Comparison of ENCODE assay signal across 15 mouse cellular contexts in genomic region chr1:71921456-71921855, GRCm38 (mm10).
"Had no signal": no experiment of that assay in that cellular context is flagged by ENCODE, and none has a peak within 500 bp of the region (broad histone marks: within the 10 kb centered on the region; RNA-seq: fewer than 3 reads in every experiment).

No protein-coding gene starts in this region.

- H3K4me3 ChIP-seq: megakaryocyte, embryonic 14.5 days; midbrain, embryonic 13.5 days; midbrain, embryonic 15.5 days; neural tube, embryonic 12.5 days; stomach, embryonic 15.5 days had no signal

- H3K27me3 ChIP-seq: megakaryocyte, embryonic 14.5 days; midbrain, embryonic 13.5 days; midbrain, embryonic 15.5 days; neural tube, embryonic 12.5 days; stomach, embryonic 15.5 days had no signal

- H3K4me2 ChIP-seq: lung, embryonic 14.5 days; midbrain, embryonic 11.5 days; midbrain, embryonic 13.5 days; midbrain, embryonic 15.5 days; neural tube, embryonic 12.5 days; stomach, embryonic 15.5 days had no signal

- H3K9me3 ChIP-seq: midbrain, embryonic 13.5 days; midbrain, embryonic 15.5 days; neural tube, embryonic 12.5 days; stomach, embryonic 15.5 days had no signal

- ATAC-seq: midbrain, embryonic 13.5 days; midbrain, embryonic 15.5 days had no signal

- DNase-seq: lung, adult 18-20 months; lung, embryonic 14.5 days; lung, postnatal 10 days; lung, postnatal 4 days; right cerebral cortex, postnatal 14 days; thymus, adult 2 months; thymus, postnatal 25 days; thymus, postnatal 4 days had no signal

- H3K4me1 ChIP-seq: megakaryocyte, embryonic 14.5 days; midbrain, embryonic 13.5 days; midbrain, embryonic 15.5 days; neural tube, embryonic 12.5 days; stomach, embryonic 15.5 days had no signal

- H3K9ac ChIP-seq: lung, embryonic 14.5 days; midbrain, embryonic 13.5 days; midbrain, embryonic 15.5 days; neural tube, embryonic 12.5 days; stomach, embryonic 15.5 days had no signal

- H3K27ac ChIP-seq: midbrain, embryonic 13.5 days; midbrain, embryonic 15.5 days; neural tube, embryonic 12.5 days; stomach, embryonic 15.5 days; stomach, postnatal 0 days had no signal

- H3K36me3 ChIP-seq: midbrain, embryonic 13.5 days; midbrain, embryonic 15.5 days; neural tube, embryonic 12.5 days; stomach, embryonic 15.5 days had no signal
